Mouse (Mus musculus) C3H10T1/2 (cell line): Measurements from ENCODE around the gene Lalba. TPM values are rescaled to one million over a fixed set of nuclear protein-coding genes. Genes with fewer than 3 reads are reported as not detected.

Experiments
- polyA plus RNA-seq, 2 experiments: library from polyadenylated mRNA; unstranded; fragments of >200 nt; fragmentation: generic; extraction: Trizol; gene quantifications; one replicate each; pipeline ENCODE4 v1.2.1; 2012; ENCODE audit warnings: missing spikeins in 2 of 2

Lalba gene
- not detected for polyA plus RNA-seq

DNA sequence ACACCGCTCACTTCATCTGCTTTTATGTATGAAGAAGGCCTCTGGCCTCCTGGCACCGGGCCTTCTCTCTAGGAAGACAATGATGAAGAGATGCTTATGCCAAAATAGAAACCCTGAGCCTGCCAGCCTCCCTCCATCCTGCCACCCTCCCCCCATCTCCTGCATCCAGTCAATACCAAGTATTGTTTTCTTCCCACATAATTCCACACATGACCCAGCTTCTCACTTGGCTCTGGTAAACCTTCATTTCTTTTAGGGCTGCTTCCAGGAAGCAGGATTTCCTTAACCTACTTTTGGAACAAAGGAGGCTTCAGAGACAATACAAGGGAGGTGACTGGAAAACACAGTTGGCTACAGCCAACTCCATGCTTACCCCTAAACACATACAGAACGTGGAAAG is at the start of gene Lalba:
TSS of gene Lalba (minus strand) at position 21 of the 400 bp plus-strand sequence.

DNA sequence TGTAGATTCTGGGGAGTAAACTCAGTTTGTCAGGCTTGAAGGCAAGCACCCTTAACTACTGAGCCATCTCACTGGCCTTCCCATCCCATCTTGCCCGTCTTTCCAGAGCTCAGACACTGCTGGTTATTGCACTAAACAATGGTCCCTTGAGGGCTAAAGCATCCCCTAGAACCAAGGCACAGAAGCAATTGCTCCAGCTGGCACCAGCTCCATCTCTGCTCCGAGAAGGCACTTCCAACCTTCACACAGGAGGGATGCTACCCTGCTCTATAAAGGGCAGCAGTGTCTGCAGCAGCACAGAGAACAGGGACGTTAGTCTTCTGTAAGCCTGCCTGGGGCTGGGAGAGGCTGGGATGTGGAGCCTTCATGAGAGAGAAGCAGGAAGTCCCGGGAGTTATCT is 9.6 kb upstream of the Lalba start, which contains the start of gene Olfr279:
TSS of gene Olfr279 (plus strand) at position 301 of the 400 bp plus-strand sequence.

DNA sequence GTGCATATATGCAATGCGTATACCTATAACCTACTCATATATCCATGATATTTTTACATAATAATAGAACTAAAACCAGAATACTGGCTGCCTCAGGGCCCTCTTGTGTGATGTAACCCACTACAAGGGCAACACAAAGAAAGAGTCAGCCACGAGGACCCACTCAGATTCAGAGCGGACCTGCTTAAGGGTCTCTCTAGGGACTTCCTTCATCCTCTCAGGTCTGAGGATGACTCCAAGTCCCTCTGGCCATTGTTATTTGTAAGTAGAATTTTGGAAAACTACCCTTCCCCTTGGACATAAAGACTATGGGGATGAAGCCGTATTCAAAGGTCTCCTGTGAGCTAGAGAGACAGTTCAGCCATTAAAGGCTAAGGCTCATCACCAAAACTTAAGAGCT is 12.9 kb downstream of the Lalba start, which contains the start of gene OR5BS1P:
TSS of gene OR5BS1P (plus strand) at position 301 of the 400 bp plus-strand sequence.

DNA sequence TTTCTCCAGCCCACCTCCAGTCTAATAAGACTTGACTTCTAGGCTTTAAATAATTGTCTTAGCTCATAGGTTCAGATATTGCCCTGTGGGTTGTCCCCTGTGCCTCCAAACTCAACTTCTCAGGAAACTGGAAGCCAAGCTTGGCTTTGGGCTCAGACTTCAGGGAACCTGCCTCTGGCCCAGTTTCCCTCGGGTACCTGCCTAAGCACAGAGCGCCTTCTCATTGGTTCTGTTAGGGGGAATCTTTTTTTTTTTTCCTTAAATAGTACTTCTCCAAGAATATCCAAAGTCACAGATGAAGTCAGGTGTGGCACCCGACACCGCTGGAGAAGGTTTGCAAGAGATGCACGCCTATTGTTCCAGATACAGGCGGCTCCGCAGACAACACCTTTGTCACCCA is 30.2 kb downstream of the Lalba start, which contains the start of gene Olfr281:
TSS of gene Olfr281 (plus strand) at position 301 of the 400 bp plus-strand sequence.

DNA sequence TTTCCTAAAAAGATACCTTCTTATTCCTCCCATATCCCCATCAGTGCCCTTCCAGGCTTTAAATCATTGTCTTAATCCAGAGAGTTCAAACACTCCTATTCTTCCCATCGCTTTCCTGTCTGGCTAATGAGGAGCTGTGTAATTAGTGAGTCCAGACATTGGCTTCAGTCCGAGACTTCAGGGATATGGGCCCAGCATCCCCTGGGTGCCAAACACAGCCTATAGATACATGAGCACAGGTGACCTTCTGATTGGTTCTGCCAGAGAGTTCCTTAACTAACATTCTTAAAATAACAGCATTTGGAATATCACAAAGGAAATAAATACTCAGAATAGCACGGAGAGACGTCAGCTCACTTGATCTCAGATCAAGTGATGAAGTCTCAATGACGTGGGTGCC is 51.6 kb downstream of the Lalba start, which contains the start of gene Olfr282:
TSS of gene Olfr282 (plus strand) at position 301 of the 400 bp plus-strand sequence.

Other genes starting within 250 kb of the Lalba start
- gene Olfr286, start 248.3 kb downstream of the Lalba start, polyA plus RNA-seq = not detected
- not detected for gene H1fnt, start 225.4 kb downstream of the Lalba start, polyA plus RNA-seq
- gene Zfp641, start 186.6 kb downstream of the Lalba start, polyA plus RNA-seq = under 1 TPM in 1 of 2 experiments, not detected in 1; 0.02 TPM
- not detected for gene Olfr285, start 165.4 kb downstream of the Lalba start, polyA plus RNA-seq
- gene Olfr284, start 141.7 kb downstream of the Lalba start, polyA plus RNA-seq = not detected
- not detected for gene Olfr283, start 101.8 kb downstream of the Lalba start, polyA plus RNA-seq
- gene Olfr282, start 51.5 kb downstream of the Lalba start, polyA plus RNA-seq = not detected
- not detected for gene Olfr281, start 30.1 kb downstream of the Lalba start, polyA plus RNA-seq
- gene OR5BS1P, start 12.8 kb downstream of the Lalba start, polyA plus RNA-seq = not detected
- gene Olfr279, start 9.7 kb upstream of the Lalba start, polyA plus RNA-seq = not detected
- gene Kansl2, start 51.5 kb upstream of the Lalba start, polyA plus RNA-seq = 10 to 100 TPM; 32.2 to 58.9 TPM
- gene Ccnt1, start 88.2 kb upstream of the Lalba start, polyA plus RNA-seq = 10 to 100 TPM in 1 of 2 experiments, 1 to 10 TPM in 1; 2.5 to 12.9 TPM
- under 1 TPM in 1 of 2 experiments, not detected in 1; 0.20 TPM for gene 4930415O20Rik, start 88.3 kb upstream of the Lalba start, polyA plus RNA-seq
- gene Adcy6, start 127.4 kb upstream of the Lalba start, polyA plus RNA-seq = 10 to 100 TPM in 1 of 2 experiments, 1 to 10 TPM in 1; 7.2 to 50.2 TPM
- gene Cacnb3, start 148.1 kb upstream of the Lalba start, polyA plus RNA-seq = 100 to 1,000 TPM in 1 of 2 experiments, 10 to 100 TPM in 1; 85.9 to 108 TPM
- 10 to 100 TPM; 22.9 to 83.0 TPM for gene Ddx23, start 180.2 kb upstream of the Lalba start, polyA plus RNA-seq
- gene Rnd1, start 194.7 kb upstream of the Lalba start, polyA plus RNA-seq = 10 to 100 TPM in 1 of 2 experiments, 1 to 10 TPM in 1; 9.0 to 10.5 TPM
- 1 to 10 TPM in 1 of 2 experiments, under 1 TPM in 1; 0.59 to 4.3 TPM for gene Ccdc65, start 225.5 kb upstream of the Lalba start, polyA plus RNA-seq
- 100 to 1,000 TPM; 121 to 127 TPM for gene Fkbp11, start 245.5 kb upstream of the Lalba start, polyA plus RNA-seq